Mouse (Mus musculus) kidney, postnatal 10 days (tissue): Measurements from ENCODE around the gene Gm14296.
"Not testable (repeated sequence)": the region's sequence is repeated elsewhere in the genome, so short reads cannot be mapped to it uniquely, and the experiment has no call there.

Experiments used
- DNase-seq: peaks from one replicate; pipeline ENCODE4 v3.0.0; 2021; ENCODE audit warnings: mixed read lengths

Gene Gm14296

DNA sequence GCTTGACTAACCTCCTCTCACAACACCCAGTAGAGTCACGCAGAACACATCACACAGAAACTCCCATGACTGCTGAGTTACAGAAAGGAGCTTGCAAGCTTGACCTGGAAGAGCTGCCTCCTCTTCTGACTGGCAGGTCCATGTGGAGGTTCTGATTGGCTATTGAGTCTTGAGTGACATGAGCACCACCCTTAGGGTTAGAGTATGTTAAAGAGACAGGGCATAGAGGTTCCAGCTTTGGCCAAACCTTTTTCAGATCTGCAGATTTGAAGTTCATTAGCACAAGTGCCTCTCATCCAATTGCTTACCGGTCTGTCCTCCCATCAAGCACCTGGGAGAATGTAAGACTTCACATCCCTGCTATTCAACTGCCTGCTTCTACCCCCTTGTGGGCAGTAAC lies at the start of gene Gm14296:
Gene Gm14296 (minus strand): TSS at position 101 of the 400 bp plus-strand sequence.
- DNase-seq: not testable (repeated sequence)

DNA sequence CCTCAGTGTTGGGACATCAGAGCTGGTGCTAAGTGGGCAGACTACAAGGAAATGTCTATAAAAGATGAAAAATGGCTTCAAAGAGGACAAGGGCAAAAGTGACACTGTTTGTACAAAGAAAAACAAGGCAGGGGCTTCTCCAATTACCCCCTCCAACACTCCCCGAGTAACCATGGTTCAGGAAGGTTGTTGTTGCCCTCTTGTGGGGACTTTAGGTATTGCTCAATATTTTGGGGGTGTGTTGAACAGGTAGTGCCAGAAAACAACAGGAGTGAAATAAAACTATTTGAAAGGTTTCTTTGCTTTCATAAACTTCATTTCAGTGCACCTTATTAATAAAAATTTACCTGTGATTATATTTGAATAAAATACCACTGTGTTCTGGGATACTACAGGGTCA lies 22.1 kb downstream of the Gm14296 start:
- not testable (repeated sequence) for DNase-seq
